Mouse (Mus musculus) hindbrain, embryonic 13.5 days (tissue): ENCODE measurements around the gene Fancd2os. TPM values are rescaled to one million over a fixed set of nuclear protein-coding genes. Genes with fewer than 3 reads are reported as not detected.

Source experiments
- ATAC-seq: fragments of 200-750 bp; cut with Nextera tagmentation; 2 replicates; pipeline ENCODE4 v1.8.0; 2017; ENCODE audit warnings: moderate TSS enrichment; ENCODE audit not compliant: low FRiP score
- H3K27ac ChIP-seq: fragments of 300-500 bp; sonication (generic); 2 replicates; pipeline ENCODE4 v1.5.1; 2015; ENCODE audit warnings: inconsistent platforms, mild to moderate bottlenecking, moderate library complexity
- H3K27me3 ChIP-seq: fragments of 300-500 bp; sonication (generic); 2 replicates; pipeline ENCODE4 v1.6.1; 2015; ENCODE audit warnings: mild to moderate bottlenecking, inconsistent platforms
- H3K36me3 ChIP-seq: fragments of 300-500 bp; sonication (generic); 2 replicates; pipeline ENCODE4 v1.6.1; 2015; ENCODE audit warnings: mild to moderate bottlenecking, inconsistent platforms
- H3K4me1 ChIP-seq: fragments of 300-500 bp; sonication (generic); replicated peaks from 2 replicates; pipeline ENCODE4 v1.6.1; 2015; ENCODE audit warnings: inconsistent platforms
- H3K4me2 ChIP-seq: fragments of 300-500 bp; sonication (generic); 2 replicates; pipeline ENCODE4 v1.6.1; 2015; ENCODE audit warnings: inconsistent platforms, mild to moderate bottlenecking, moderate library complexity
- H3K4me3 ChIP-seq: fragments of 300-500 bp; sonication (generic); 2 replicates; pipeline ENCODE4 v1.5.1; 2015; ENCODE audit warnings: mild to moderate bottlenecking, inconsistent platforms
- H3K9ac ChIP-seq: fragments of 300-500 bp; sonication (generic); 2 replicates; pipeline ENCODE4 v1.6.1; 2015; ENCODE audit warnings: mild to moderate bottlenecking, inconsistent platforms
- H3K9me3 ChIP-seq: fragments of 300-500 bp; sonication (generic); 2 replicates; pipeline ENCODE4 v1.6.1; 2016; ENCODE audit warnings: inconsistent platforms
- WGBS: fragments of 180-500 bp; shearing (Covaris S2); methylation state at CpG from one replicate; pipeline ENCODE4 v1.1.7; 2015; 5-methylcytosine and 5-hydroxymethylcytosine counted together
- polyA plus RNA-seq: library from polyadenylated mRNA; unstranded; fragments of >200 nt; fragmentation: Nextera tagmentation; extraction: Ambion mirVana; gene quantifications from 2 replicates; pipeline ENCODE4 v1.2.1, GENCODE M21; 2015

Gene Fancd2os
- polyA plus RNA-seq, 1 experiment from 2014 or later = 0.19 TPM

- peak overlapping the region; percentile 84 for H3K9ac ChIP-seq
- H3K9me3 ChIP-seq = no peaks in the 10 kb centered on the region
- ATAC-seq = no peak
- no peaks in the 10 kb centered on the region for H3K27me3 ChIP-seq
- WGBS = 49% methylated on average over 12 of the region's 12 CpGs
- peak overlapping the region; percentile 65 for H3K4me3 ChIP-seq
- H3K27ac ChIP-seq = peak overlapping the region; percentile 90
- peaks cover 32% of the 10 kb centered on the region for H3K4me1 ChIP-seq
- 0 out of 2 replicates have a peak, but pooled peaks cover 4% of the 10 kb centered on the region for H3K36me3 ChIP-seq
- H3K4me2 ChIP-seq = peak overlapping the region; percentile 86
These were observed 3.5 kb upstream of the Fancd2os start for GRCm38 (mm10) chr6:113603993-113604392.

- Histone ChIP-seq H3K4me2 (no peak overlapping the region), H3K36me3 (no peaks in the 10 kb centered on the region), H3K27ac (no peak overlapping the region), H3K9me3 (no peaks in the 10 kb centered on the region), H3K27me3 (no peaks in the 10 kb centered on the region), H3K4me1 (peaks cover 29% of the 10 kb centered on the region), H3K4me3 (no peak overlapping the region), H3K9ac (no peak overlapping the region)
- no peak for ATAC-seq
- WGBS = 92% methylated on average over 6 of the region's 6 CpGs
These were observed 2.3 kb upstream of the Fancd2os start for GRCm38 (mm10) chr6:113602821-113603220.

GRCm38 (mm10) chr6:113599833-113600232 lies 682 bp downstream of the Fancd2os start:
- WGBS = 79% methylated on average over 5 of the region's 5 CpGs

GRCm38 (mm10) chr6:113597945-113598344 lies 2.6 kb downstream of the Fancd2os start:
- Histone ChIP-seq H3K27ac (no peak overlapping the region), H3K4me1 (0 out of 2 replicates have a peak, but pooled peaks cover 5% of the 10 kb centered on the region), H3K4me2 (no peak overlapping the region), H3K9ac (no peak overlapping the region), H3K36me3 (no peaks in the 10 kb centered on the region), H3K4me3 (no peak overlapping the region), H3K9me3 (no peaks in the 10 kb centered on the region), H3K27me3 (no peaks in the 10 kb centered on the region)
- no peak for ATAC-seq
- 93% methylated on average over 4 of the region's 4 CpGs for WGBS

More at GRCm38 (mm10) chr6:113599833-113600232, 682 bp downstream of the Fancd2os start:
- Histone ChIP-seq H3K27me3 (no peaks in the 10 kb centered on the region), H3K36me3 (no peaks in the 10 kb centered on the region), H3K4me1 (peaks cover 5% of the 10 kb centered on the region; the same call in 1 of the 2 replicates), H3K27ac (no peak overlapping the region), H3K4me2 (no peak overlapping the region), H3K9me3 (no peaks in the 10 kb centered on the region), H3K4me3 (no peak overlapping the region), H3K9ac (no peak overlapping the region)
- ATAC-seq = no peak

GRCm38 (mm10) chr6:113592637-113593036 lies 7.9 kb downstream of the Fancd2os start:
- no peaks in the 10 kb centered on the region for H3K4me1 ChIP-seq
- H3K4me3 ChIP-seq = no peak overlapping the region
- no peak overlapping the region for H3K9ac ChIP-seq
- no peak for ATAC-seq
- 95% methylated on average over 2 of the region's 2 CpGs for WGBS
- no peak overlapping the region for H3K4me2 ChIP-seq
- no peaks in the 10 kb centered on the region for H3K9me3 ChIP-seq
- H3K27me3 ChIP-seq = no peaks in the 10 kb centered on the region
- H3K27ac ChIP-seq = no peak overlapping the region
- H3K36me3 ChIP-seq = no peaks in the 10 kb centered on the region

- no peak overlapping the region for H3K27ac ChIP-seq
- no peak overlapping the region for H3K4me3 ChIP-seq
- no peak overlapping the region for H3K4me2 ChIP-seq
- 79% methylated on average over 5 of the region's 5 CpGs for WGBS
- H3K9me3 ChIP-seq = no peaks in the 10 kb centered on the region
- H3K27me3 ChIP-seq = no peaks in the 10 kb centered on the region
- H3K4me1 ChIP-seq = no peaks in the 10 kb centered on the region
- H3K36me3 ChIP-seq = 0 out of 2 replicates have a peak, but pooled peaks cover 3% of the 10 kb centered on the region
- no peak overlapping the region for H3K9ac ChIP-seq
- ATAC-seq = 0 out of 2 replicates have a peak, but pooled peaks have one; percentile 43
These were observed 13.9 kb downstream of the Fancd2os start for GRCm38 (mm10) chr6:113586466-113587183.

- no peak overlapping the region for H3K27ac ChIP-seq
These were observed 15.4 kb downstream of the Fancd2os start for GRCm38 (mm10) chr6:113585065-113585464.

GRCm38 (mm10) chr6:113583023-113583422 lies 17.5 kb downstream of the Fancd2os start:
- Histone ChIP-seq H3K9ac (no peak overlapping the region), H3K27ac (no peak overlapping the region), H3K4me1 (no peaks in the 10 kb centered on the region), H3K4me2 (no peak overlapping the region), H3K4me3 (no peak overlapping the region), H3K36me3 (0 out of 2 replicates have a peak, but pooled peaks cover 3% of the 10 kb centered on the region), H3K27me3 (no peaks in the 10 kb centered on the region), H3K9me3 (no peaks in the 10 kb centered on the region)
- WGBS = 96% methylated on average over 4 of the region's 4 CpGs
- ATAC-seq = no peak

More at GRCm38 (mm10) chr6:113585065-113585464, 15.4 kb downstream of the Fancd2os start:
- 92% methylated on average over 5 of the region's 5 CpGs for WGBS
- no peak overlapping the region for H3K9ac ChIP-seq
- H3K4me2 ChIP-seq = no peak overlapping the region
- no peaks in the 10 kb centered on the region for H3K27me3 ChIP-seq
- H3K36me3 ChIP-seq = 0 out of 2 replicates have a peak, but pooled peaks cover 3% of the 10 kb centered on the region
- no peaks in the 10 kb centered on the region for H3K4me1 ChIP-seq
- H3K4me3 ChIP-seq = no peak overlapping the region
- ATAC-seq = no peak
- H3K9me3 ChIP-seq = no peaks in the 10 kb centered on the region

- no peak overlapping the region for H3K9ac ChIP-seq
- H3K4me1 ChIP-seq = no peaks in the 10 kb centered on the region
- H3K36me3 ChIP-seq = 0 out of 2 replicates have a peak, but pooled peaks cover 3% of the 10 kb centered on the region
- ATAC-seq = no peak
- no peak overlapping the region for H3K4me3 ChIP-seq
- H3K4me2 ChIP-seq = no peak overlapping the region
- no peaks in the 10 kb centered on the region for H3K9me3 ChIP-seq
- H3K27me3 ChIP-seq = no peaks in the 10 kb centered on the region
- no peak overlapping the region for H3K27ac ChIP-seq
- WGBS = 97% methylated on average over 3 of the region's 3 CpGs
These were observed 21.2 kb downstream of the Fancd2os start for GRCm38 (mm10) chr6:113579306-113579705.

- 94% methylated on average over 6 of the region's 6 CpGs for WGBS
- H3K9ac ChIP-seq = no peak overlapping the region
- H3K4me3 ChIP-seq = no peak overlapping the region
- H3K27me3 ChIP-seq = no peaks in the 10 kb centered on the region
- no peaks in the 10 kb centered on the region for H3K36me3 ChIP-seq
- no peak overlapping the region for H3K27ac ChIP-seq
- no peak overlapping the region for H3K4me2 ChIP-seq
- no peaks in the 10 kb centered on the region for H3K9me3 ChIP-seq
- no peak for ATAC-seq
- no peaks in the 10 kb centered on the region for H3K4me1 ChIP-seq
These were observed 24.5 kb downstream of the Fancd2os start for GRCm38 (mm10) chr6:113576044-113576443.

GRCm38 (mm10) chr6:113564557-113564956 lies 36.0 kb downstream of the Fancd2os start:
- no peak overlapping the region for H3K27ac ChIP-seq
- H3K9ac ChIP-seq = no peak overlapping the region

GRCm38 (mm10) chr6:113559736-113560135 lies 40.8 kb downstream of the Fancd2os start:
- H3K36me3 ChIP-seq = no peaks in the 10 kb centered on the region

More at GRCm38 (mm10) chr6:113564557-113564956, 36.0 kb downstream of the Fancd2os start:
- Histone ChIP-seq H3K36me3 (no peaks in the 10 kb centered on the region), H3K9me3 (no peaks in the 10 kb centered on the region), H3K4me3 (no peak overlapping the region), H3K4me1 (no peaks in the 10 kb centered on the region), H3K27me3 (no peaks in the 10 kb centered on the region), H3K4me2 (no peak overlapping the region)
- ATAC-seq = no peak
- 85% methylated on average over 1 of the region's 1 CpGs for WGBS

More at GRCm38 (mm10) chr6:113559736-113560135, 40.8 kb downstream of the Fancd2os start:
- 65% methylated on average over 6 of the region's 6 CpGs for WGBS
- Histone ChIP-seq H3K4me2 (no peak overlapping the region), H3K9ac (no peak overlapping the region), H3K9me3 (no peaks in the 10 kb centered on the region), H3K27me3 (no peaks in the 10 kb centered on the region), H3K4me1 (no peaks in the 10 kb centered on the region), H3K4me3 (no peak overlapping the region), H3K27ac (no peak overlapping the region)
- ATAC-seq = no peak
